24 mouse cellular contexts compared by ENCODE assay signal in the genomic region with DNA sequence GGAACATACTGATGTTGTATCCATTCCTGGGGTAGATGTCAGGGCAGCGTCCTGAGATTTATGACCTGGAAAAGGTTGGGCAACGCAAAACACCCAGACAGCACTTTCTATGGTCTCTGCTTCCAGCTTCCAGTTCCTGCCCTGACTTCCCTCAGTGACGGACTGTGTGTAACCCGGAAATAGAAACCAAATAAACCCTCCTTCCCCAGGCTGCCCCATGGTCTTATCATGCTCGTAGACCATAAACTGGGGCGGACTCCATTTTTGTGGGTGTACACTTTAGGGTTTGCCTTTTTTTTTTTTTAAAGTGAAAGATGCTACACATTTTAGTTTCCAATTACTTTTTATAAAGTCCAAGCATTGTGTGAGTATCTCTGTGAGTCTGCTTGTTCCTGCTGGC. TPM values are rescaled to one million over a fixed set of nuclear protein-coding genes. Genes with fewer than 3 reads are reported as not detected.
DNase-seq lines count a peak whose midpoint lies in the region; ATAC-seq and TF ChIP-seq lines count a peak whose summit lies in the region.
"Had no signal": no experiment of that assay in that cellular context is flagged by ENCODE, and none has a peak within 500 bp of the region (broad histone marks: within the 10 kb centered on the region; RNA-seq: fewer than 3 reads in every experiment).

No protein-coding gene starts in this region.

- 50% methylated on average over 6 of the region's 6 CpGs for WGBS in intestine, embryonic 16.5 days
- WGBS in forebrain, embryonic 15.5 days: 91% methylated on average over 6 of the region's 6 CpGs

- no peak for DNase-seq in MEL (ENCODE audit: low read depth, low spot score)
- no peak for DNase-seq in lung, postnatal 25 days (ENCODE audit: low spot score)
- no peak for DNase-seq in urinary bladder, postnatal 10 days (ENCODE audit: low spot score)
- no peak for DNase-seq in heart, postnatal 4 days
- DNase-seq: adrenal gland, postnatal 10 days; adrenal gland, postnatal 36 days; cerebellum, adult 18-20 months; cerebellum, adult 9-11 months; cerebellum, postnatal 25 days; gastrocnemius, postnatal 10 days; gastrocnemius, postnatal 36 days; heart, adult 2 months; heart, postnatal 14 days had no signal

- no peak overlapping the region for H3K4me2 ChIP-seq in intestine, embryonic 16.5 days (ENCODE audit: low read depth, low read length)
- H3K4me2 ChIP-seq in forebrain, embryonic 15.5 days (replicated peaks): no peak overlapping the region
- H3K4me2 ChIP-seq: embryonic facial prominence, embryonic 12.5 days; embryonic facial prominence, embryonic 15.5 days; heart, embryonic 13.5 days; hindbrain, embryonic 12.5 days; hindbrain, embryonic 15.5 days had no signal

- no peak overlapping the region for H3K27ac ChIP-seq in MEL (ENCODE audit: control insufficient read depth, low read depth, low read length)
- H3K27ac ChIP-seq in intestine, embryonic 16.5 days (ENCODE audit: low read length): peak overlapping the region; percentile 53; the same call in 1 of the 2 replicates
- H3K27ac ChIP-seq in forebrain, embryonic 15.5 days (replicated peaks): no peak overlapping the region
- H3K27ac ChIP-seq: embryonic facial prominence, embryonic 12.5 days; embryonic facial prominence, embryonic 15.5 days; heart, adult 2 months; heart, embryonic 10.5 days; heart, embryonic 13.5 days; hindbrain, embryonic 12.5 days; hindbrain, embryonic 15.5 days had no signal

- H3K79me2 ChIP-seq in MEL (ENCODE audit: control insufficient read depth, insufficient read depth, low read length, poor library complexity): no peaks in the 10 kb centered on the region

- H3K27me3 ChIP-seq in MEL (ENCODE audit: control insufficient read depth in 1 of 2, insufficient read depth in 2 of 2, low read length in 2 of 2): no peaks in the 10 kb centered on the region
- H3K27me3 ChIP-seq in intestine, embryonic 16.5 days (replicated peaks; ENCODE audit: control insufficient read depth, insufficient read depth, low read length): no peaks in the 10 kb centered on the region
- no peaks in the 10 kb centered on the region for H3K27me3 ChIP-seq in forebrain, embryonic 15.5 days
- H3K27me3 ChIP-seq: embryonic facial prominence, embryonic 12.5 days; embryonic facial prominence, embryonic 15.5 days; heart, embryonic 13.5 days; hindbrain, embryonic 12.5 days; hindbrain, embryonic 15.5 days had no signal

- no peak for TF ChIP-seq RAD21 in MEL (IDR thresholded peaks at IDR 0.05; ENCODE audit: low read depth, low read length)

- no peaks in the 10 kb centered on the region for H3K36me3 ChIP-seq in MEL (ENCODE audit: control insufficient read depth in 1 of 2, insufficient read depth in 2 of 2, low read length in 2 of 2)
- peaks cover 6% of the 10 kb centered on the region for H3K36me3 ChIP-seq in intestine, embryonic 16.5 days (ENCODE audit: control insufficient read depth, insufficient read depth, low read length)
- H3K36me3 ChIP-seq in forebrain, embryonic 15.5 days: peaks cover 17% of the 10 kb centered on the region; the same call in 1 of the 2 replicates

- ATAC-seq in intestine, embryonic 16.5 days: peak; percentile 84
- peak; percentile 29; the same call in 1 of the 2 replicates for ATAC-seq in megakaryocyte, adult 5-6 weeks (ENCODE audit: poor library complexity, severe bottlenecking)
- no peak for ATAC-seq in forebrain, embryonic 15.5 days (replicated peaks)
- ATAC-seq: activated CD4-positive, CD25-positive, alpha-beta regulatory T cell, adult 4 months; forebrain, embryonic 16.5 days had no signal

- no peaks in the 10 kb centered on the region for H3K9me3 ChIP-seq in MEL (replicated peaks; ENCODE audit: insufficient read depth, low read length)
- H3K9me3 ChIP-seq in intestine, embryonic 16.5 days (ENCODE audit: control insufficient read depth, low read length): no peaks in the 10 kb centered on the region
- H3K9me3 ChIP-seq in forebrain, embryonic 15.5 days: no peaks in the 10 kb centered on the region
- H3K9me3 ChIP-seq: embryonic facial prominence, embryonic 12.5 days; embryonic facial prominence, embryonic 15.5 days; heart, embryonic 10.5 days; heart, embryonic 13.5 days; hindbrain, embryonic 12.5 days; hindbrain, embryonic 15.5 days had no signal

- TF ChIP-seq EP300 in MEL (IDR thresholded peaks at IDR 0.05; ENCODE audit: low read depth in 1 of 2, low read length in 2 of 2): no peak

- TF ChIP-seq POLR2A in MEL (IDR thresholded peaks at IDR 0.05; ENCODE audit: control insufficient read depth in 1 of 2, insufficient read depth in 1 of 2, low read depth in 1 of 2, low read length in 2 of 2, poor library complexity in 1 of 2): no peak

- no peaks in the 10 kb centered on the region for H3K4me1 ChIP-seq in MEL (ENCODE audit: control insufficient read depth in 1 of 2, insufficient read depth in 2 of 2, low read length in 2 of 2)
- no peaks in the 10 kb centered on the region for H3K4me1 ChIP-seq in intestine, embryonic 16.5 days (ENCODE audit: control insufficient read depth, insufficient read depth, low read length)
- H3K4me1 ChIP-seq in forebrain, embryonic 15.5 days: no peaks in the 10 kb centered on the region
- H3K4me1 ChIP-seq: embryonic facial prominence, embryonic 12.5 days; embryonic facial prominence, embryonic 15.5 days; hindbrain, embryonic 15.5 days had no signal

- no peak for TF ChIP-seq CTCF in MEL (IDR thresholded peaks at IDR 0.05 in 2 of 3, conservative IDR thresholded peaks at IDR 0.05 in 1 of 3; ENCODE audit: control insufficient read depth in 1 of 3, insufficient read depth in 1 of 3, low read depth in 2 of 3, low read length in 3 of 3, poor library complexity in 1 of 3, severe bottlenecking in 1 of 3)

- no peak overlapping the region for H3K9ac ChIP-seq in MEL (ENCODE audit: control insufficient read depth, low read depth, low read length, poor library complexity, severe bottlenecking)
- H3K9ac ChIP-seq in intestine, embryonic 16.5 days (ENCODE audit: low read depth, low read length): no peak overlapping the region
- H3K9ac ChIP-seq in forebrain, embryonic 15.5 days (replicated peaks): no peak overlapping the region
- H3K9ac ChIP-seq: embryonic facial prominence, embryonic 12.5 days; embryonic facial prominence, embryonic 15.5 days; heart, embryonic 13.5 days; hindbrain, embryonic 12.5 days; hindbrain, embryonic 15.5 days had no signal

- H3K4me3 ChIP-seq in MEL (ENCODE audit: control insufficient read depth in 1 of 2, insufficient read depth in 1 of 2, low read depth in 2 of 2, low read length in 2 of 2): 0 out of 4 replicates have a peak overlapping the region, but pooled peaks of 1 of the 2 experiments have one; percentile 22
- H3K4me3 ChIP-seq in intestine, embryonic 16.5 days (ENCODE audit: low read length): no peak overlapping the region
- no peak overlapping the region for H3K4me3 ChIP-seq in forebrain, embryonic 15.5 days
- H3K4me3 ChIP-seq: embryonic facial prominence, embryonic 12.5 days; embryonic facial prominence, embryonic 15.5 days; heart, adult 2 months; heart, embryonic 10.5 days; heart, embryonic 13.5 days; hindbrain, embryonic 12.5 days; hindbrain, embryonic 15.5 days had no signal

TF ChIP-seq in MEL, 35 proteins besides CTCF, POLR2A, EP300 and RAD21:
- TF ChIP-seq ZNF384 (IDR thresholded peaks at IDR 0.05; ENCODE audit: low read depth, low read length) (peak; percentile 65), MYC (IDR thresholded peaks at IDR 0.05; ENCODE audit: low read depth, low read length) (no peak), GABPA (IDR thresholded peaks at IDR 0.05; ENCODE audit: low read depth, low read length) (no peak), MAFK (IDR thresholded peaks at IDR 0.05; ENCODE audit: borderline replicate concordance, low read depth, low read length) (no peak)

RNA-seq across cellular contexts. Expression of a gene that starts 11.9 kb away (rescaled TPM):
- not detected in 2 replicates for total RNA-seq in MEL (2012; rRNA removed)
- not detected for polyA plus RNA-seq in MEL (2012; ENCODE audit: insufficient read depth in 1 of 2, insufficient read length in 2 of 2, low read depth in 1 of 2, low replicate concordance in 2 of 2, missing spikeins in 1 of 2)
- 5.3 and 5.5 TPM in 2 replicates for polyA plus RNA-seq in intestine, embryonic 16.5 days (2015; fragmentation: Nextera tagmentation; extraction: Ambion mirVana)
- total RNA-seq in megakaryocyte, adult 5-6 weeks (2015): 24.1 and 26.5 TPM in 2 replicates
- total RNA-seq in megakaryocyte, adult 5-6 weeks (2017): 15.0 and 18.6 TPM in 2 replicates
- 8.6 and 10.4 TPM in 2 replicates for polyA plus RNA-seq in forebrain, embryonic 15.5 days (2015; fragmentation: Nextera tagmentation; extraction: Ambion mirVana)
- 10 to 100 TPM; 14.7 to 15.4 TPM for total RNA-seq in heart, postnatal 4 days (2021)
- polyA plus RNA-seq: activated CD4-positive, CD25-positive, alpha-beta regulatory T cell, adult 4 months had no signal

Comparison
In these comparisons a context has a peak if more than half of its experiments do, and no peak if none do; other contexts are left out.
1. RNA of a gene that starts 11.9 kb away (total RNA-seq): 15.0 to 26.5 TPM in megakaryocyte, adult 5-6 weeks and 14.7 to 15.4 TPM in heart, postnatal 4 days; not detected in MEL; every median in the first group is over 10 times any median in the second.